Mouse (Mus musculus): Measurements from ENCODE around the gene Clint1.

DNA sequence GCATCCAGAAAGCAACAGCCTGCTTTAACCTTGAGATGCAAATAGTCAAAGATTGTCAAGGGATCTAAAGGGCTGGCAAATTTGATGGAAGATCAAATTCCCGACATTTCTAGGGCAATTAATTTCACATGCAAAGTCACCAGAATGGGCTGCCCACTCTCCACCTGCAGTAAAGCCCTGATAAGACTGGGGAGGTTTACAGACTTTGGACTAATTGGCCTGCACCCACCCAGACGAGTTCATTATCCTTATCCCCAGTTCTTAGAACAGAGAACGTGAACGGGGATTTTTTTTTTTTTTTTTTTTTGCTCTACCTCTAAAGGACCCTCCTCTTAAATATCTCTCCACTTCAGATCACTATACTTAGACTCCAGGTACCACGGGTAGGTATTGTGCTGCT is 42.4 kb upstream of the Clint1 start:
- TF ChIP-seq CTCF (IDR thresholded peaks at IDR 0.05; ENCODE audit: low read depth) (no peak), EP300 (IDR thresholded peaks at IDR 0.05; ENCODE audit: low read depth) (no peak)

All from heart, postnatal 0 days (tissue).